Mouse (Mus musculus): ENCODE measurements around the gene Ifitm6.
"Not testable (repeated sequence)": the region's sequence is repeated elsewhere in the genome, so short reads cannot be mapped to it uniquely, and the experiment has no call there.

- TF ChIP-seq CTCF (IDR thresholded peaks at IDR 0.05; ENCODE audit: control insufficient read depth, insufficient read depth, insufficient replicate concordance, low read depth, low read length); POLR2A (IDR thresholded peaks at IDR 0.05; ENCODE audit: control insufficient read depth, low read depth, low read length): not testable (repeated sequence)
These were observed 18.9 kb upstream of the Ifitm6 start for GRCm38 (mm10) chr7:141036624-141037023.

All from testis, adult 2 months (tissue).